14 mouse cellular contexts compared by ENCODE assay signal in genomic region chr3:83988214-83988613, GRCm38 (mm10). TPM values are rescaled to one million over a fixed set of nuclear protein-coding genes. Genes with fewer than 3 reads are reported as not detected.
DNase-seq lines count a peak whose midpoint lies in the region; ATAC-seq and TF ChIP-seq lines count a peak whose summit lies in the region.
"Had no signal": no experiment of that assay in that cellular context is flagged by ENCODE, and none has a peak within 500 bp of the region (broad histone marks: within the 10 kb centered on the region; RNA-seq: fewer than 3 reads in every experiment).

No protein-coding gene starts in this region.

- TF ChIP-seq CTCF in lung, embryonic 14.5 days (IDR thresholded peaks at IDR 0.05; ENCODE audit: low read depth), result no peak

- H3K36me3 ChIP-seq in lung, embryonic 14.5 days (ENCODE audit: insufficient read depth), result no peaks in the 10 kb centered on the region
- H3K36me3 ChIP-seq in embryonic facial prominence, embryonic 14.5 days (ENCODE audit: control insufficient read depth, insufficient read depth, low read length), result no peaks in the 10 kb centered on the region
- H3K36me3 ChIP-seq in limb, embryonic 15.5 days, result no peaks in the 10 kb centered on the region
- H3K36me3 ChIP-seq: hindbrain, embryonic 12.5 days had no signal

- peaks cover 31% of the 10 kb centered on the region for H3K4me1 ChIP-seq in lung, embryonic 14.5 days (ENCODE audit: insufficient read depth)
- peaks cover 47% of the 10 kb centered on the region for H3K4me1 ChIP-seq in embryonic facial prominence, embryonic 14.5 days (ENCODE audit: control insufficient read depth, insufficient read depth, low read length)
- peaks cover 70% of the 10 kb centered on the region for H3K4me1 ChIP-seq in limb, embryonic 15.5 days

- ATAC-seq in lung, embryonic 14.5 days (ENCODE audit: insufficient read depth), result peak; percentile 62
- ATAC-seq in embryonic facial prominence, embryonic 14.5 days (ENCODE audit: low read depth), result 0 out of 2 replicates have a peak, but pooled peaks have one; percentile 22
- peak; percentile 45; the same call in 1 of the 2 replicates for ATAC-seq in limb, embryonic 15.5 days (ENCODE audit: insufficient number of reproducible peaks, low FRiP score, low TSS enrichment, low read depth)
- ATAC-seq: midbrain, embryonic 16.5 days had no signal

- no peak overlapping the region for H3K4me3 ChIP-seq in lung, embryonic 14.5 days (ENCODE audit: low read depth, low read length)
- no peak overlapping the region for H3K4me3 ChIP-seq in embryonic facial prominence, embryonic 14.5 days (ENCODE audit: low read depth, low read length)
- H3K4me3 ChIP-seq in limb, embryonic 15.5 days, result no peak overlapping the region
- H3K4me3 ChIP-seq: hindbrain, embryonic 12.5 days had no signal

- peak overlapping the region; percentile 13; the same call in 1 of the 2 replicates for H3K4me2 ChIP-seq in lung, embryonic 14.5 days
- peak overlapping the region; percentile 17; the same call in 1 of the 2 replicates for H3K4me2 ChIP-seq in embryonic facial prominence, embryonic 14.5 days (ENCODE audit: low read depth, low read length)
- H3K4me2 ChIP-seq in limb, embryonic 15.5 days, result no peak overlapping the region; the same call in 1 of the 2 replicates
- H3K4me2 ChIP-seq: hindbrain, embryonic 12.5 days; liver, embryonic 11.5 days had no signal

- no peaks in the 10 kb centered on the region for H3K9me3 ChIP-seq in lung, embryonic 14.5 days (ENCODE audit: low read depth, low read length)
- no peaks in the 10 kb centered on the region for H3K9me3 ChIP-seq in embryonic facial prominence, embryonic 14.5 days (ENCODE audit: control insufficient read depth, low read length)
- no peaks in the 10 kb centered on the region for H3K9me3 ChIP-seq in limb, embryonic 15.5 days
- H3K9me3 ChIP-seq: hindbrain, embryonic 12.5 days had no signal

- DNase-seq in lung, embryonic 14.5 days, result peak; percentile 40
- DNase-seq in lung, postnatal 25 days (ENCODE audit: low spot score), result no peak
- peak; percentile 45 for DNase-seq in embryo, embryonic 11 days
- DNase-seq in embryonic facial prominence, embryonic 14.5 days (ENCODE audit: low spot score), result peak; percentile 47
- DNase-seq in right cerebral cortex, postnatal 14 days, result no peak
- DNase-seq in B cell, adult 2 months, result no peak
- DNase-seq: cerebellum, adult 18-20 months; kidney, adult 2 months; spleen, adult 18-20 months had no signal

- H3K27me3 ChIP-seq in lung, embryonic 14.5 days (ENCODE audit: insufficient read depth, low read length), result no peaks in the 10 kb centered on the region
- H3K27me3 ChIP-seq in embryonic facial prominence, embryonic 14.5 days (replicated peaks; ENCODE audit: control insufficient read depth, insufficient read depth, low read length), result no peaks in the 10 kb centered on the region
- no peaks in the 10 kb centered on the region for H3K27me3 ChIP-seq in limb, embryonic 15.5 days
- H3K27me3 ChIP-seq: hindbrain, embryonic 12.5 days had no signal

- no peak overlapping the region for H3K9ac ChIP-seq in lung, embryonic 14.5 days
- H3K9ac ChIP-seq in embryonic facial prominence, embryonic 14.5 days (ENCODE audit: low read depth, low read length), result no peak overlapping the region
- no peak overlapping the region for H3K9ac ChIP-seq in limb, embryonic 15.5 days
- H3K9ac ChIP-seq: hindbrain, embryonic 12.5 days had no signal

- 10% methylated on average over 4 of the region's 4 CpGs for WGBS in lung, embryonic 14.5 days
- WGBS in embryonic facial prominence, embryonic 14.5 days, result 17% methylated on average over 4 of the region's 4 CpGs
- WGBS in limb, embryonic 15.5 days, result 14% methylated on average over 4 of the region's 4 CpGs

- H3K27ac ChIP-seq in lung, embryonic 14.5 days (ENCODE audit: low read depth), result no peak overlapping the region
- peak overlapping the region; percentile 34 for H3K27ac ChIP-seq in embryonic facial prominence, embryonic 14.5 days (replicated peaks; ENCODE audit: low read depth, low read length)
- H3K27ac ChIP-seq in limb, embryonic 15.5 days, result peak overlapping the region; percentile 54
- H3K27ac ChIP-seq: hindbrain, embryonic 12.5 days; macrophage had no signal

RNA-seq across cellular contexts. Expression of gene Tmem131l, which starts 51.8 kb away (rescaled TPM):
- polyA plus RNA-seq in lung, embryonic 14.5 days (2014; fragmentation: Nextera tagmentation; extraction: Ambion mirVana), result 59.5 and 61.9 TPM in 2 replicates
- 46.5 and 61.2 TPM in 2 replicates for polyA plus RNA-seq in embryonic facial prominence, embryonic 14.5 days (2014; fragmentation: Nextera tagmentation; extraction: Ambion mirVana)
- polyA plus RNA-seq in limb, embryonic 15.5 days (2015; fragmentation: Nextera tagmentation; extraction: Ambion mirVana), result 47.9 and 51.4 TPM in 2 replicates

Comparison
In these comparisons a context has a peak if more than half of its experiments do, and no peak if none do; other contexts are left out.
1. DNase-seq: peak in lung, embryonic 14.5 days (single experiment), embryo, embryonic 11 days (single experiment) and embryonic facial prominence, embryonic 14.5 days (single experiment); none in lung, postnatal 25 days (single experiment), right cerebral cortex, postnatal 14 days (single experiment) and B cell, adult 2 months (0 of 2).
2. Peak in every context shown above with its lines, with median percentiles within 50 percentile points of each other: ATAC-seq.